Mouse (Mus musculus): ENCODE measurements around the gene Fbxl4. TPM values are rescaled to one million over a fixed set of nuclear protein-coding genes. Genes with fewer than 3 reads are reported as not detected.
A peak's percentile ranks its signal among the peaks of the same experiment; 100 is the strongest.

Gene Fbxl4
- polyA plus RNA-seq, 1 experiment from 2014 or later: 13.7 TPM

DNA sequence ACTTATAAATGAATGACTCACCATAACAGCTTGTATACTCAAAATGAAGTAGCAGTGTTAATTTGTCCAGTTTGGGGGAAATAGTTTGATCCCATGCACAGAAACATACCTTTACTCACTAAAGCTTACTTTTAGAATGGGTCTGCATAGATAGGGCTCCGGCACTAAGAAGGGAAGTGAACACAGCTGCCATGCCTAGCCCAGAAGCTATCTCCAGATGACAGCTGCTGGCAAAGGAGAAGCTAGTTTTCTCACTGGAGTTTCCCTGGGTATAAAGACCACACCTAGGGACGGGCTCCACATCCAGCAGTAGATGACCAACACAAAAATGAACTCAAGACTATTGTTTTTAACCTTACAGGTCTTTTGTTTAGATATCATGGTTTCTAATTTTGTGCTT lies 38.1 kb downstream of the Fbxl4 start:
- Histone ChIP-seq H3K9me3 (no peaks in the 10 kb centered on the region), H3K27ac (no peak overlapping the region), H3K9ac (no peak overlapping the region), H3K4me1 (replicated peaks) (no peaks in the 10 kb centered on the region), H3K27me3 (replicated peaks) (no peaks in the 10 kb centered on the region), H3K4me3 (replicated peaks) (no peak overlapping the region), H3K36me3 (no peaks in the 10 kb centered on the region), H3K4me2 (replicated peaks) (no peak overlapping the region)
- 89% methylated on average over 2 of the region's 2 CpGs for WGBS
- ATAC-seq: no peak

- H3K27me3 ChIP-seq (replicated peaks): no peaks in the 10 kb centered on the region
- peak; percentile 63; the same call in 1 of the 2 replicates for ATAC-seq
- no peaks in the 10 kb centered on the region for H3K9me3 ChIP-seq
- no peak overlapping the region for H3K27ac ChIP-seq
- 100% methylated on average over 1 of the region's 1 CpGs for WGBS
- no peak overlapping the region for H3K9ac ChIP-seq
- no peaks in the 10 kb centered on the region for H3K4me1 ChIP-seq (replicated peaks)
- no peaks in the 10 kb centered on the region for H3K36me3 ChIP-seq
- H3K4me3 ChIP-seq (replicated peaks): no peak overlapping the region
- H3K4me2 ChIP-seq (replicated peaks): no peak overlapping the region
Observed at GRCm38 (mm10) chr4:22396484-22397000, 39.2 kb downstream of the Fbxl4 start.

GRCm38 (mm10) chr4:22397003-22397402 lies 39.7 kb downstream of the Fbxl4 start:
- Histone ChIP-seq H3K9me3 (no peaks in the 10 kb centered on the region), H3K4me2 (replicated peaks) (no peak overlapping the region), H3K36me3 (no peaks in the 10 kb centered on the region), H3K27ac (no peak overlapping the region), H3K27me3 (replicated peaks) (no peaks in the 10 kb centered on the region), H3K4me1 (replicated peaks) (no peaks in the 10 kb centered on the region), H3K4me3 (replicated peaks) (no peak overlapping the region), H3K9ac (no peak overlapping the region)
- WGBS: 86% methylated on average over 5 of the region's 5 CpGs
- 0 out of 2 replicates have a peak, but pooled peaks have one; percentile 15 for ATAC-seq

- Histone ChIP-seq H3K4me3 (replicated peaks) (no peak overlapping the region), H3K36me3 (no peaks in the 10 kb centered on the region), H3K27ac (no peak overlapping the region), H3K9me3 (no peaks in the 10 kb centered on the region), H3K27me3 (replicated peaks) (no peaks in the 10 kb centered on the region), H3K4me2 (replicated peaks) (no peak overlapping the region), H3K4me1 (replicated peaks) (no peaks in the 10 kb centered on the region), H3K9ac (no peak overlapping the region)
- WGBS: 82% methylated on average over 3 of the region's 3 CpGs
- ATAC-seq: no peak
Observed at GRCm38 (mm10) chr4:22402032-22402431, 44.7 kb downstream of the Fbxl4 start.

DNA sequence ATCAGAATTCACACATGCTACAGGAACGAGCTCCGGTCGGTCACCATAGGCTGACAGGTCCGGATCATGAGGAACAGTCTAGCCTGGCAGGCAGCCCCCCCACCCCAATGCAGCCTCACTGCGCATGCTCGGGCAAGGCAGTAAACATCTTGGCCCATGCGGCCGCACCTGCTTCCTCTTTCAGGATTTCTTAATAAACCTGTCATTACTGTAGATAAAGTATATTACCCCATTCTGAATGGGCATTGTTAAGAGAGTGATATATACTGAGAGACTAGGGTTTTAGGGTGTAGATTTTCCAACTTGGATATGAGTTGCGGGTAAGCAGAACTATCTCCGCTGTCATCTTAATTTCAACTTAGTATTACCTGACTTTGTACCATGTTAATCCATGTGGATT lies 45.6 kb downstream of the Fbxl4 start:
- no peaks in the 10 kb centered on the region for H3K36me3 ChIP-seq
- H3K27ac ChIP-seq: no peak overlapping the region
- no peak overlapping the region for H3K9ac ChIP-seq
- no peak for ATAC-seq
- 91% methylated on average over 10 of the region's 10 CpGs for WGBS
- no peaks in the 10 kb centered on the region for H3K27me3 ChIP-seq (replicated peaks)
- H3K4me1 ChIP-seq (replicated peaks): no peaks in the 10 kb centered on the region
- H3K4me2 ChIP-seq (replicated peaks): no peak overlapping the region
- no peaks in the 10 kb centered on the region for H3K9me3 ChIP-seq
- H3K4me3 ChIP-seq (replicated peaks): no peak overlapping the region

DNA sequence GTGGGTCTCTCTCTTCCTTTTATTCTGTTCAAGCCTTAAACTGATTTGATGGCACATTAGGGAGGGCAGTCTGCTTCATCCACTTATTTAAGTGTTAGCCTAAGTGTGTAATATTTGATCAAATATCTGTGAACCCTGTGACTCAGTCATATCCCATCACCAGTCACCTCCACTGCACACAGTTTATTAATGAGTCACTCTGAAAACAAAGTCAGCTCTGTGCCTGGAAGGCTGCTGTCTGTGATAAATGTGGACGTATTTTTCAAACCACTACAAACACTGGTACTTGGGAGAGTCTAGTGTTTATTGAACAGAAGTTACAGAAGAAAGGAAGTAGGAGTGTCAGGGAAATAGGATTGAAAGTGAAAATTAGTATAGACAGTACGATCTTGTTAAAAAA lies 63.3 kb downstream of the Fbxl4 start:
- Histone ChIP-seq H3K27me3 (replicated peaks) (no peaks in the 10 kb centered on the region), H3K27ac (no peak overlapping the region), H3K4me1 (replicated peaks) (no peaks in the 10 kb centered on the region), H3K4me2 (replicated peaks) (no peak overlapping the region), H3K9me3 (no peaks in the 10 kb centered on the region), H3K36me3 (no peaks in the 10 kb centered on the region), H3K4me3 (replicated peaks) (no peak overlapping the region), H3K9ac (no peak overlapping the region)
- WGBS: 40% methylated on average over 2 of the region's 2 CpGs
- ATAC-seq: no peak

GRCm38 (mm10) chr4:22422400-22422799 lies 65.1 kb downstream of the Fbxl4 start:
- Histone ChIP-seq H3K4me2 (replicated peaks) (no peak overlapping the region), H3K4me3 (replicated peaks) (no peak overlapping the region), H3K4me1 (replicated peaks) (no peaks in the 10 kb centered on the region), H3K9me3 (no peaks in the 10 kb centered on the region), H3K9ac (no peak overlapping the region), H3K36me3 (no peaks in the 10 kb centered on the region), H3K27ac (no peak overlapping the region), H3K27me3 (replicated peaks) (no peaks in the 10 kb centered on the region)
- WGBS: 85% methylated on average over 4 of the region's 4 CpGs
- ATAC-seq: no peak

GRCm38 (mm10) chr4:22428150-22428549 lies 70.8 kb downstream of the Fbxl4 start:
- no peaks in the 10 kb centered on the region for H3K4me1 ChIP-seq (replicated peaks)
- 95% methylated on average over 3 of the region's 3 CpGs for WGBS
- H3K4me2 ChIP-seq (replicated peaks): no peak overlapping the region
- H3K27me3 ChIP-seq (replicated peaks): no peaks in the 10 kb centered on the region
- H3K4me3 ChIP-seq (replicated peaks): no peak overlapping the region
- no peaks in the 10 kb centered on the region for H3K36me3 ChIP-seq
- no peaks in the 10 kb centered on the region for H3K9me3 ChIP-seq
- no peak overlapping the region for H3K9ac ChIP-seq
- no peak for ATAC-seq
- H3K27ac ChIP-seq: no peak overlapping the region

GRCm38 (mm10) chr4:22469575-22469974 lies 112.2 kb downstream of the Fbxl4 start:
- no peak overlapping the region for H3K9ac ChIP-seq
- H3K36me3 ChIP-seq: no peaks in the 10 kb centered on the region
- H3K4me3 ChIP-seq (replicated peaks): no peak overlapping the region
- H3K4me2 ChIP-seq (replicated peaks): no peak overlapping the region
- no peak for ATAC-seq
- H3K4me1 ChIP-seq (replicated peaks): no peaks in the 10 kb centered on the region
- no peaks in the 10 kb centered on the region for H3K27me3 ChIP-seq (replicated peaks)
- 81% methylated on average over 1 of the region's 1 CpGs for WGBS
- H3K27ac ChIP-seq: no peak overlapping the region
- H3K9me3 ChIP-seq: no peaks in the 10 kb centered on the region

DNA sequence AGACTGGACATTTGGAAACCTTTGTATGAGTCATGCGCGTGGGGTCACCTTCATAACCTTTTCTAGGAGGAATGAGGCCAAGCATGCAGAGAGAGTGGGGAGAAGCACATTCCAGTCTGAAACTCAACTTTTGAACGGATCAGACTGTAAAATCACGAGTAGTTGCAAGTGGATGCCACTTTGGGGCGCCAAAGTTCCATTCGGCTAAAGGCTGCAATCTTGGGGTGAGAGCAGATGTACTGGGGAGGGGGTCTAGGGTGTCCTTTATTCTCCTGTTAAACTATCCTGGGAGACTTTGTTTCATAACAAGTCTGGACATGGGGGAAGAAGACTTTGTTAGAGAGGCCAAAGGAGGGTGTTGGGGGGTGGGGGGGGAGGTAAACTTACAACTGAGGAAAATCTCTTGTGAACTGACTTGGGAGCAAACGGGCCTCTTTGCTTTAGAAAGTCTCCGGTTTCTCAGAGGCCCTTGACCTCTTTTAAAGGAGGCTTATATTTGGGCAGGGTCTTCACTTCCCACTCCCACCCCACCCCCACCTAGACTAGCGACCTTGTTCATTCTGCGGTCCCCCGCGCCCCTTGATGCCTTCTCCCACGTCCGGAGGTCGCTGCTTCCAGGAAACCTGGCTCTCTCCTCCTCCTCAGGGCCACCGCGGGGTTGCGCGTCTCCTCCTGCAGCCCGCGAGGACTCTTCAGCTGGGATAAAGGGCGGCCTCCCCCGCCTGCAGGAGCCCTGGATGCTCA lies 119.8 kb downstream of the Fbxl4 start:
- 2% methylated on average over 23 of the region's 23 CpGs for WGBS
- Histone ChIP-seq H3K9me3 (no peaks in the 10 kb centered on the region), H3K27ac (no peak overlapping the region), H3K4me1 (replicated peaks) (no peaks in the 10 kb centered on the region), H3K9ac (no peak overlapping the region), H3K27me3 (replicated peaks) (peaks cover 64% of the 10 kb centered on the region), H3K36me3 (no peaks in the 10 kb centered on the region), H3K4me3 (replicated peaks) (peak overlapping the region; percentile 19), H3K4me2 (replicated peaks) (peak overlapping the region; percentile 56)
- peak; percentile 69 for ATAC-seq

- no peaks in the 10 kb centered on the region for H3K9me3 ChIP-seq
- H3K9ac ChIP-seq: no peak overlapping the region
- H3K27me3 ChIP-seq (replicated peaks): peaks cover 68% of the 10 kb centered on the region
- H3K4me1 ChIP-seq (replicated peaks): no peaks in the 10 kb centered on the region
- 2% methylated on average over 19 of the region's 28 CpGs for WGBS
- H3K27ac ChIP-seq: no peak overlapping the region
- H3K4me3 ChIP-seq (replicated peaks): peak overlapping the region; percentile 19
- peak; percentile 58; the same call in 1 of the 2 replicates for ATAC-seq
- H3K4me2 ChIP-seq (replicated peaks): peak overlapping the region; percentile 56
- H3K36me3 ChIP-seq: no peaks in the 10 kb centered on the region
Observed at GRCm38 (mm10) chr4:22477711-22478230, 120.4 kb downstream of the Fbxl4 start.

- Histone ChIP-seq H3K36me3 (no peaks in the 10 kb centered on the region), H3K4me1 (replicated peaks) (no peaks in the 10 kb centered on the region), H3K9ac (no peak overlapping the region), H3K27me3 (replicated peaks) (peaks cover 73% of the 10 kb centered on the region), H3K4me3 (replicated peaks) (no peak overlapping the region), H3K9me3 (no peaks in the 10 kb centered on the region), H3K4me2 (replicated peaks) (no peak overlapping the region), H3K27ac (no peak overlapping the region)
- WGBS: 3% methylated on average over 30 of the region's 30 CpGs
- ATAC-seq: no peak
Observed at GRCm38 (mm10) chr4:22478488-22479367, 121.4 kb downstream of the Fbxl4 start.

Data from intestine, embryonic 15.5 days (tissue).